Mouse (Mus musculus): ENCODE data around the gene Mrgpra2b. TPM values are rescaled to one million over a fixed set of nuclear protein-coding genes. Genes with fewer than 3 reads are reported as not detected.
"Not testable (repeated sequence)": the region's sequence is repeated elsewhere in the genome, so short reads cannot be mapped to it uniquely, and the experiment has no call there.

The Mrgpra2b gene
- polyA plus RNA-seq, 1 experiment from 2014 or later = not detected

GRCm38 (mm10) chr7:47452015-47452414, 76.6 kb downstream of the Mrgpra2b start, which contains the start of gene Mrgpra2a:
Mrgpra2a (minus strand) TSS chr7:47452139.
- H3K27ac ChIP-seq (ENCODE audit: low read depth, low read length); H3K9me3 ChIP-seq (replicated peaks; ENCODE audit: control insufficient read depth, low read length); H3K4me2 ChIP-seq (ENCODE audit: low read length); H3K36me3 ChIP-seq (ENCODE audit: control insufficient read depth, insufficient read depth, low read length); H3K4me3 ChIP-seq (ENCODE audit: low read depth, low read length); DNase-seq (ENCODE audit: low spot score); H3K4me1 ChIP-seq (ENCODE audit: control insufficient read depth, insufficient read depth, low read length); ATAC-seq; H3K27me3 ChIP-seq (replicated peaks; ENCODE audit: control insufficient read depth, insufficient read depth, low read length); H3K9ac ChIP-seq (ENCODE audit: low read length): not testable (repeated sequence)
- no CpG with 5 or more reads among the region's 1 CpGs for WGBS

- H3K27ac ChIP-seq (ENCODE audit: low read depth, low read length); DNase-seq (ENCODE audit: low spot score); H3K9me3 ChIP-seq (replicated peaks; ENCODE audit: control insufficient read depth, low read length); H3K4me3 ChIP-seq (ENCODE audit: low read depth, low read length); H3K4me1 ChIP-seq (ENCODE audit: control insufficient read depth, insufficient read depth, low read length); ATAC-seq; H3K27me3 ChIP-seq (replicated peaks; ENCODE audit: control insufficient read depth, insufficient read depth, low read length); H3K4me2 ChIP-seq (ENCODE audit: low read length); H3K9ac ChIP-seq (ENCODE audit: low read length); H3K36me3 ChIP-seq (ENCODE audit: control insufficient read depth, insufficient read depth, low read length): not testable (repeated sequence)
Observed at GRCm38 (mm10) chr7:47445729-47446128, 82.9 kb downstream of the Mrgpra2b start.

- H3K9ac ChIP-seq (ENCODE audit: low read length); H3K4me3 ChIP-seq (ENCODE audit: low read depth, low read length); H3K4me2 ChIP-seq (ENCODE audit: low read length); H3K27me3 ChIP-seq (replicated peaks; ENCODE audit: control insufficient read depth, insufficient read depth, low read length); H3K9me3 ChIP-seq (replicated peaks; ENCODE audit: control insufficient read depth, low read length); H3K4me1 ChIP-seq (ENCODE audit: control insufficient read depth, insufficient read depth, low read length); ATAC-seq; H3K36me3 ChIP-seq (ENCODE audit: control insufficient read depth, insufficient read depth, low read length); DNase-seq (ENCODE audit: low spot score); H3K27ac ChIP-seq (ENCODE audit: low read depth, low read length): not testable (repeated sequence)
- 38% methylated on average over 1 of the region's 2 CpGs for WGBS
Observed at GRCm38 (mm10) chr7:47436463-47436862, 92.2 kb downstream of the Mrgpra2b start.

GRCm38 (mm10) chr7:47427815-47428508, 100.7 kb downstream of the Mrgpra2b start:
- not testable (repeated sequence) for H3K4me3 ChIP-seq (ENCODE audit: low read depth, low read length); H3K4me2 ChIP-seq (ENCODE audit: low read length); H3K27me3 ChIP-seq (replicated peaks; ENCODE audit: control insufficient read depth, insufficient read depth, low read length); DNase-seq (ENCODE audit: low spot score); H3K4me1 ChIP-seq (ENCODE audit: control insufficient read depth, insufficient read depth, low read length); H3K36me3 ChIP-seq (ENCODE audit: control insufficient read depth, insufficient read depth, low read length); H3K27ac ChIP-seq (ENCODE audit: low read depth, low read length); H3K9me3 ChIP-seq (replicated peaks; ENCODE audit: control insufficient read depth, low read length); ATAC-seq; H3K9ac ChIP-seq (ENCODE audit: low read length)

Other genes starting within 250 kb of the Mrgpra2b start
- not detected in 2 replicates for gene Mrgpra1, start 174.6 kb downstream of the Mrgpra2b start, polyA plus RNA-seq (2014; fragmentation: Nextera tagmentation; extraction: Ambion mirVana)
- gene Mrgpra2a, start 76.7 kb downstream of the Mrgpra2b start, polyA plus RNA-seq (2014; fragmentation: Nextera tagmentation; extraction: Ambion mirVana) = not detected in 2 replicates
- gene Mrgpra3, start 72.5 kb upstream of the Mrgpra2b start, polyA plus RNA-seq (2014; fragmentation: Nextera tagmentation; extraction: Ambion mirVana) = not detected in 2 replicates

Data from forebrain, embryonic 14.5 days (tissue).